In the genomic region with DNA sequence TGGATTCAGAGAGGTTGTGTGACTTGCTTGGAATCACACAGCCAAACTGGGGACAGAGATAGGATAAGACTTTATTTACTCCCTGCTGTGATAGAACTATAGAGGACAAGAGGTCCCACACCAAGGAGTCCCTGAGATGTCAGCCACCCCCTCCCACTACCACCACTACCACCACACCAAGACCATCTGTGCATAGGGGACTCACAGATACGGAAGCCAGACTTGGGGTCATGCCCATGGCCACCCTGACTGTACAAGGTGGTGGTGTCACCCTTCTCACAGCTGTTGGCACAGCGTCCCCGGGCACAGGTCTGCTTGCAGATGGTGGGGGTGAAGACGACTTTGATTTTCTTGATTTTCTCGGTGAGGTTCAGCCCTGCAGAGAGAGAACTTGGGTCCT, we compare ENCODE assay signal across 17 mouse cellular contexts.
A peak's percentile ranks its signal among the peaks of the same experiment; 100 is the strongest.
DNase-seq lines count a peak whose midpoint lies in the region; ATAC-seq lines count a peak whose summit lies in the region.
"Had no signal": no experiment of that assay in that cellular context is flagged by ENCODE, and none has a peak within 500 bp of the region (broad histone marks: within the 10 kb centered on the region; RNA-seq: fewer than 3 reads in every experiment).

No protein-coding gene starts in this region.

- peak; percentile 59 for DNase-seq in cerebellum, adult 11-12 months
- DNase-seq in cerebellum, adult 9-10 months = peak; percentile 62
- no peak for DNase-seq in cerebellum, adult 11 months
- peak; percentile 48 to 51 for DNase-seq in cerebellum, postnatal 10 days
- DNase-seq in cerebellum, adult 8-10 months = no peak
- DNase-seq in cerebellum, postnatal 14 days = peak; percentile 45 to 48
- DNase-seq: adrenal gland, adult 8-10 months; adrenal gland, postnatal 14 days; adrenal gland, postnatal 36 days; B cell, adult 2 months; embryo, embryonic 11 days had no signal

- ATAC-seq in cerebellum, adult (ENCODE audit: insufficient number of reproducible peaks, low FRiP score, low TSS enrichment) = no peak
- ATAC-seq: activated CD4-positive, CD25-positive, alpha-beta regulatory T cell, adult 4 months; CD4-positive, CD25-positive, alpha-beta regulatory T cell, adult 4 months; forebrain, embryonic 14.5 days; forebrain, embryonic 16.5 days; Patski had no signal

Comparison
In these comparisons a context has a peak if more than half of its experiments do, and no peak if none do; other contexts are left out.
1. DNase-seq: peak in cerebellum, adult 11-12 months (single experiment), cerebellum, adult 9-10 months (single experiment), cerebellum, postnatal 10 days (2 of 2) and cerebellum, postnatal 14 days (2 of 2); none in cerebellum, adult 11 months (single experiment) and cerebellum, adult 8-10 months (single experiment).